Mouse (Mus musculus) intestine, embryonic 14.5 days (tissue): Measurements from ENCODE around the gene Mfsd2a. TPM values are rescaled to one million over a fixed set of nuclear protein-coding genes. Genes with fewer than 3 reads are reported as not detected.

Experiments
- ATAC-seq: fragments of 200-750 bp; cut with Nextera tagmentation; replicated peaks from 2 replicates; pipeline ENCODE4 v1.8.0; 2017; ENCODE audit warnings: low read depth, moderate number of reproducible peaks, moderate TSS enrichment, moderate library complexity; ENCODE audit not compliant: low FRiP score, low TSS enrichment
- DNase-seq: peaks from one replicate; pipeline ENCODE4 v3.0.0-alpha.2; 2018; ENCODE audit warnings: low spot score
- H3K27ac ChIP-seq: fragments of 300-500 bp; sonication (generic); 2 replicates; pipeline ENCODE4 v1.5.1; 2014; ENCODE audit warnings: low read depth, mild to moderate bottlenecking, control low read depth
- H3K27me3 ChIP-seq: fragments of 300-500 bp; sonication (generic); replicated peaks from 2 replicates; pipeline ENCODE4 v1.6.1; 2014; ENCODE audit warnings: low read length, control low read depth; ENCODE audit not compliant: control insufficient read depth, insufficient read depth
- H3K36me3 ChIP-seq: fragments of 300-500 bp; sonication (generic); 2 replicates; pipeline ENCODE4 v1.6.1; 2014; ENCODE audit warnings: low read length, control low read depth; ENCODE audit not compliant: control insufficient read depth, insufficient read depth
- H3K4me1 ChIP-seq: fragments of 300-500 bp; sonication (generic); replicated peaks from 2 replicates; pipeline ENCODE4 v1.6.1; 2014; ENCODE audit warnings: low read length, control low read depth, mixed read lengths; ENCODE audit not compliant: control insufficient read depth, insufficient read depth
- H3K4me2 ChIP-seq: fragments of 300-500 bp; sonication (generic); 2 replicates; pipeline ENCODE4 v1.6.1; 2014; ENCODE audit warnings: low read length
- H3K4me3 ChIP-seq: fragments of 300-500 bp; sonication (generic); 2 replicates; pipeline ENCODE4 v1.5.1; 2014; ENCODE audit warnings: low read depth, low read length, control low read depth, mixed read lengths
- H3K9ac ChIP-seq: fragments of 300-500 bp; sonication (generic); 2 replicates; pipeline ENCODE4 v1.6.1; 2014; ENCODE audit warnings: mild to moderate bottlenecking, low read length
- H3K9me3 ChIP-seq: fragments of 300-500 bp; sonication (generic); 2 replicates; pipeline ENCODE4 v1.6.1; 2016; ENCODE audit warnings: low read length, control low read depth; ENCODE audit not compliant: control insufficient read depth
- WGBS: fragments of 180-500 bp; shearing (Covaris S2); extraction: QIAGEN DNeasy Blood & Tissue Kit; methylation state at CpG from one replicate; pipeline ENCODE4 v1.1.7; 2014; 5-methylcytosine and 5-hydroxymethylcytosine counted together
- polyA plus RNA-seq: library from polyadenylated mRNA; unstranded; fragments of >200 nt; fragmentation: Nextera tagmentation; extraction: Ambion mirVana; gene quantifications from 2 replicates; pipeline ENCODE4 v1.2.1, GENCODE M21; 2014

The Mfsd2a gene
- polyA plus RNA-seq, 1 experiment from 2014 or later = 2.1 TPM

DNA sequence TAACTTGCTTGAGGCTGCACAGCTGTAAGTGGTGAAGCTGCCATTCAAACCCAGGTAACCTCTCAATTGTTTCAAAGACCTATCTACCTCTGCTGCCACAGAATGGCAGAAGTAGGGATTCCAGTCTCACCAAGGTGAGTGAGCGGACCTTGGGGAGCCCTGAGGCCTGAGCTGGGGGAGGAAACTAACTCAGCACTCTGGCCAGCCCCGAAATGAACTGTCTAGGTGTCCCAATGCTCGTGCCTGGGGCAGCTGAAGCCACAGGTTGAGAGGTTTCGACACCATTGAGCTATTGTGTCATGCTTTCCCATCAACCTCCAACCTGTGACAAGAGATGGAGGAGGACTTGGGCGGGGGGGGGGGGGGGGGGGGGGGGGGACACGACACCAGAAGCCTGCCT, 4.7 kb downstream of the Mfsd2a start:
- Histone ChIP-seq H3K9me3 (no peaks in the 10 kb centered on the region), H3K27ac (no peak overlapping the region), H3K9ac (no peak overlapping the region), H3K27me3 (0 out of 2 replicates have a peak, but pooled peaks cover 13% of the 10 kb centered on the region), H3K4me3 (no peak overlapping the region), H3K36me3 (no peaks in the 10 kb centered on the region), H3K4me1 (peaks cover 15% of the 10 kb centered on the region), H3K4me2 (no peak overlapping the region)
- ATAC-seq = no peak
- no peak for DNase-seq
- 94% methylated on average over 4 of the region's 6 CpGs for WGBS

DNA sequence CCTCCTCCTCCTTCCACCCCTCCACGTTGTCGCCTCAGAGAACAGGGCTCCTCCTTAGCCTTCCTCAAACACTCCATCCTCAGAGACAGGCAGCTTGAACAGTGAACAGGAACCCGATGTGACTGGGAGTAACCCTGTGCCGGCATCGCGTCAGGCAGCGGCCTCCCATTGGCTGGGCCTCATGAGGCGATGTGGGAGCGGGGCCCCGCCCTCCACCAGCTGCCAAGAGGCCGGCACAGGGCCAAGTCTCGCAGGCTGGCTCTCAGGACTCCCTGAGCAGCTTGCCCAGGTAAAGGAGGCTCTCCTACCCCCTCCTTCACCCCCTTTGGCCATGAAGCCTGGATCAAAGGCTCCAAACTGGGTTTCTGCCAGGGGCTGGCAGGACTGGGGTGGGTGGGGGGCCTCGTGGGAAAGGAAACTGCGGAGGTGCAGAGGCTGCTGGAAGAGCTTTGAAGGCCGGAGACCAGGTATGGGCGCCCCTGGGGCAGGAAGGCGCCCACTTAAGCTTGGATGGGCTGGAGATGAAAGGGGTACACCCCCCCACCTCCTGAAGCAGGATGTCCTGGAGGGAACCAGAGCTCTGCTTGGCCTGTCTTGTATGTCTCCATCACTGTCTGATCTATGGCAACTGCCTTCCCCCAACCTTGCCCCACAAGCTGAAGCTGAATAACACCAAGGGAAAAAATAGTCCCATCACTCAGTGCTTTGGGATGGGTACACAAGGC, 5.4 kb downstream of the Mfsd2a start:
- H3K4me3 ChIP-seq = peak overlapping the region; percentile 2; the same call in 1 of the 2 replicates
- 0 out of 2 replicates have a peak, but pooled peaks cover 10% of the 10 kb centered on the region for H3K27me3 ChIP-seq
- peak overlapping the region; percentile 45 for H3K4me2 ChIP-seq
- H3K36me3 ChIP-seq = no peaks in the 10 kb centered on the region
- H3K9ac ChIP-seq = no peak overlapping the region
- ATAC-seq = peak; percentile 96
- peaks cover 12% of the 10 kb centered on the region for H3K4me1 ChIP-seq
- H3K27ac ChIP-seq = peak overlapping the region; percentile 40
- whole genome bisulfite sequencing = 11% methylated on average over 17 of the region's 17 CpGs
- peak; percentile 88 for DNase-seq
- H3K9me3 ChIP-seq = no peaks in the 10 kb centered on the region

DNA sequence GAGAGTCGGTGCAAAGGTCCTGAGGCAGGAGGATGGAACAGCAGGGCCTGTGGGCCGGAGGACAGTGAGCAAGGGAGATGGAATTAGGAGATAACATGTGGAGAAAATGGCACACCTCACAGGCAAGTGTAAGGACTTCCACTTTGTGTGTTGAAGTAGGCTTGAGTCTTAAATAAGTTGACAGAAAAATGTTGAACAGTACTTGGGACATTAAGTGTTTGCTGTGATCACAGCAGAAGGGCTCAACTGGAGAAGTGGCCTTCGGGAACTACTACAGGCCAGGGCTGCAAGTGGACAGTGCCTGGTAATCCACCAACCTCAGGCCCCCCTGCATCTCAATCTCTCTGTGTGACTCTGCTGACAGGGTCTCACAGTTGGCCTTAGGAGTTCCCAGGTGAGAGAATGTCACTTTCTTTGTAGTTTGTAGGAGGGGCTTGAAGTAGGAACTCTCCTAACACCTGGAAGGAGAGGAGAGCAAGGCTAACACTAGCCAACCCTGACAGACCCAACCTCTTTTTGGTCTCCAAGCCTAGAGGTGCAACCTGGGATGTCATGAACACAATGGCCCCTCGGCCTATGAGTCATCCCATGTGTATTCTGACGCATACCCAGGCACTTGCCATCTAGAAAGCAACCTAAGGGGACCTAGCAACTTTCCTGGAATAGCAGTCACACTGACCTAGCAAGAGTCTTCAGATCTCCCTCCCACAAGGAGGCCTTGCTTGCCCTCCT, 6.1 kb downstream of the Mfsd2a start:
- 57% methylated on average over 5 of the region's 5 CpGs for WGBS
- peak; percentile 71 for ATAC-seq
- Histone ChIP-seq H3K4me1 (peaks cover 9% of the 10 kb centered on the region), H3K4me3 (no peak overlapping the region), H3K27ac (peak overlapping the region; percentile 40), H3K9ac (no peak overlapping the region), H3K36me3 (no peaks in the 10 kb centered on the region), H3K9me3 (no peaks in the 10 kb centered on the region), H3K27me3 (0 out of 2 replicates have a peak, but pooled peaks cover 6% of the 10 kb centered on the region), H3K4me2 (peak overlapping the region; percentile 45)
- DNase-seq = no peak

GRCm38 (mm10) chr4:122949096-122949495, 11.9 kb downstream of the Mfsd2a start:
- 94% methylated on average over 8 of the region's 8 CpGs for WGBS

GRCm38 (mm10) chr4:122947223-122947622, 13.8 kb downstream of the Mfsd2a start:
- no peak for DNase-seq
- H3K36me3 ChIP-seq = no peaks in the 10 kb centered on the region
- no peaks in the 10 kb centered on the region for H3K4me1 ChIP-seq
- no peak overlapping the region for H3K9ac ChIP-seq
- WGBS = 75% methylated on average over 3 of the region's 3 CpGs
- H3K4me3 ChIP-seq = no peak overlapping the region
- H3K27ac ChIP-seq = no peak overlapping the region
- no peaks in the 10 kb centered on the region for H3K9me3 ChIP-seq
- H3K27me3 ChIP-seq = no peaks in the 10 kb centered on the region
- no peak for ATAC-seq
- H3K4me2 ChIP-seq = no peak overlapping the region

More at GRCm38 (mm10) chr4:122949096-122949495, 11.9 kb downstream of the Mfsd2a start:
- no peak overlapping the region for H3K4me2 ChIP-seq
- no peak overlapping the region for H3K9ac ChIP-seq
- H3K27ac ChIP-seq = no peak overlapping the region
- no peak overlapping the region for H3K4me3 ChIP-seq
- no peaks in the 10 kb centered on the region for H3K36me3 ChIP-seq
- H3K9me3 ChIP-seq = no peaks in the 10 kb centered on the region
- no peak for ATAC-seq
- no peaks in the 10 kb centered on the region for H3K4me1 ChIP-seq
- no peaks in the 10 kb centered on the region for H3K27me3 ChIP-seq
- DNase-seq = no peak

- Histone ChIP-seq H3K27me3 (no peaks in the 10 kb centered on the region), H3K4me2 (no peak overlapping the region), H3K36me3 (no peaks in the 10 kb centered on the region), H3K4me1 (no peaks in the 10 kb centered on the region), H3K4me3 (no peak overlapping the region), H3K9ac (no peak overlapping the region), H3K9me3 (no peaks in the 10 kb centered on the region), H3K27ac (no peak overlapping the region)
- DNase-seq = no peak
- ATAC-seq = 0 out of 2 replicates have a peak, but pooled peaks have one; percentile 32
- 25% methylated on average over 4 of the region's 4 CpGs for WGBS
Measured at GRCm38 (mm10) chr4:122944408-122944807, 16.6 kb downstream of the Mfsd2a start.

GRCm38 (mm10) chr4:122939048-122939796, 21.8 kb downstream of the Mfsd2a start:
- H3K36me3 ChIP-seq = no peaks in the 10 kb centered on the region
- DNase-seq (no peak), ATAC-seq (no peak)
- no peak overlapping the region for H3K4me2 ChIP-seq
- H3K4me1 ChIP-seq = no peaks in the 10 kb centered on the region
- H3K9ac ChIP-seq = no peak overlapping the region
- WGBS = 75% methylated on average over 2 of the region's 2 CpGs
- no peaks in the 10 kb centered on the region for H3K27me3 ChIP-seq
- H3K4me3 ChIP-seq = no peak overlapping the region
- no peaks in the 10 kb centered on the region for H3K9me3 ChIP-seq
- H3K27ac ChIP-seq = no peak overlapping the region

GRCm38 (mm10) chr4:122937489-122937888, 23.5 kb downstream of the Mfsd2a start:
- Histone ChIP-seq H3K9ac (no peak overlapping the region), H3K4me3 (no peak overlapping the region), H3K4me2 (no peak overlapping the region), H3K27ac (no peak overlapping the region), H3K36me3 (no peaks in the 10 kb centered on the region), H3K27me3 (no peaks in the 10 kb centered on the region), H3K4me1 (no peaks in the 10 kb centered on the region), H3K9me3 (no peaks in the 10 kb centered on the region)
- ATAC-seq (no peak), DNase-seq (no peak)
- WGBS = 85% methylated on average over 3 of the region's 3 CpGs
